Mouse (Mus musculus) left cerebral cortex, adult 2 months (tissue): ENCODE data around the gene Dnah17. TPM values are rescaled to one million over a fixed set of nuclear protein-coding genes. Genes with fewer than 3 reads are reported as not detected.

Source experiments
- DNase-seq, 2 experiments: peaks; one replicate each; pipeline ENCODE4 v3.0.0; 2021 to 2022; ENCODE audit warnings: low spot score in 2 of 2, mixed read lengths in 1 of 2; ENCODE audit errors: extremely low spot score in 1 of 2
- H3K27ac ChIP-seq: fragments of 200-600 bp; 2 replicates; pipeline ENCODE4 v1.8.1; 2022
- H3K4me3 ChIP-seq: fragments of 200-600 bp; 2 replicates; pipeline ENCODE4 v1.8.1; 2022
- CTCF ChIP-seq: fragments of 200-600 bp; IDR thresholded peaks from 2 replicates; pipeline ENCODE4 v1.8.1; 2022; ENCODE audit warnings: antibody characterized with exemption, mild to moderate bottlenecking, moderate library complexity
- intact Hi-C: fragments of 180-260 bp; cut with DNase I; formaldehyde crosslinking; loops from one replicate; pipeline ENCODE4 v1.15.1; 2025
- total RNA-seq, 2 experiments: library from RNA; stranded (reverse); gene quantifications; 2 replicates each; pipeline ENCODE4 v1.2.3; 2021

Dnah17 gene
- total RNA-seq, 2 experiments from 2014 or later: 0.05 to 0.16 TPM

- Histone ChIP-seq H3K4me3 (no peak overlapping the region), H3K27ac (no peak overlapping the region)
- no peak for DNase-seq
- no peak for TF ChIP-seq CTCF
- intact Hi-C loops: no loop called here
Measured at GRCm38 (mm10) chr11:118013339-118013738, 117.1 kb downstream of the Dnah17 start.

- Histone ChIP-seq H3K27ac (no peak overlapping the region), H3K4me3 (no peak overlapping the region)
- no peak for DNase-seq
- intact Hi-C loops: no loop called here
- TF ChIP-seq CTCF: no peak
Measured at GRCm38 (mm10) chr11:118012595-118012994, 117.8 kb downstream of the Dnah17 start.

- no peak for DNase-seq
- no peak for TF ChIP-seq CTCF
- intact Hi-C loops: no loop called here
- Histone ChIP-seq H3K4me3 (no peak overlapping the region), H3K27ac (no peak overlapping the region)
Measured at GRCm38 (mm10) chr11:118009865-118010571, 120.4 kb downstream of the Dnah17 start.

- intact Hi-C loops: no loop called here
- DNase-seq: no peak
- TF ChIP-seq CTCF: no peak
- Histone ChIP-seq H3K4me3 (no peak overlapping the region), H3K27ac (no peak overlapping the region)
Measured at GRCm38 (mm10) chr11:118008843-118009242, 121.6 kb downstream of the Dnah17 start.

GRCm38 (mm10) chr11:118008144-118008805, 122.2 kb downstream of the Dnah17 start:
- TF ChIP-seq CTCF: no peak
- no peak for DNase-seq
- no peak overlapping the region for H3K4me3 ChIP-seq
- intact Hi-C loops: no loop called here
- H3K27ac ChIP-seq: no peak overlapping the region

GRCm38 (mm10) chr11:118007460-118008143, 122.8 kb downstream of the Dnah17 start:
- Histone ChIP-seq H3K4me3 (no peak overlapping the region), H3K27ac (no peak overlapping the region)
- DNase-seq: no peak
- intact Hi-C loops: no loop called here
- no peak for TF ChIP-seq CTCF

- intact Hi-C loops: no loop called here
- no peak for DNase-seq
- Histone ChIP-seq H3K27ac (no peak overlapping the region), H3K4me3 (no peak overlapping the region)
- no peak for TF ChIP-seq CTCF
Measured at GRCm38 (mm10) chr11:118004217-118004616, 126.2 kb downstream of the Dnah17 start.

GRCm38 (mm10) chr11:118003718-118004117, 126.7 kb downstream of the Dnah17 start:
- intact Hi-C loops: no loop called here
- DNase-seq: no peak
- no peak overlapping the region for H3K27ac ChIP-seq
- no peak overlapping the region for H3K4me3 ChIP-seq
- no peak for TF ChIP-seq CTCF

- Histone ChIP-seq H3K27ac (no peak overlapping the region), H3K4me3 (no peak overlapping the region)
- intact Hi-C loops: no loop called here
- no peak for TF ChIP-seq CTCF
- no peak for DNase-seq
Measured at GRCm38 (mm10) chr11:118003176-118003575, 127.3 kb downstream of the Dnah17 start.

- no peak for DNase-seq
- Histone ChIP-seq H3K27ac (no peak overlapping the region), H3K4me3 (no peak overlapping the region)
- no peak for TF ChIP-seq CTCF
- intact Hi-C loops: no loop called here
Measured at GRCm38 (mm10) chr11:118000565-118001215, 129.7 kb downstream of the Dnah17 start.

GRCm38 (mm10) chr11:118000083-118000482, 130.4 kb downstream of the Dnah17 start:
- Histone ChIP-seq H3K27ac (no peak overlapping the region), H3K4me3 (no peak overlapping the region)
- DNase-seq: no peak
- TF ChIP-seq CTCF: no peak
- intact Hi-C loops: no loop called here
